Mouse (Mus musculus) cerebellum, adult 2 months (tissue): ENCODE measurements at regions not wholly inside any gene's neighbourhood (a gene's known extent, or its start where the extent isn't known, plus 50 kb on each side); places are given as distances from the start of the nearest gene placed in this dataset.

Source experiments
- DNase-seq, 2 experiments: peaks; one replicate each; pipeline ENCODE4 v3.0.0; 2021
- H3K27ac ChIP-seq: fragments of 200-500 bp; 2 replicates; pipeline ENCODE4 v1.5.1; 2012; ENCODE audit warnings: low read length, control low read depth, inconsistent platforms; ENCODE audit not compliant: insufficient read depth
- H3K27me3 ChIP-seq: fragments of 200-500 bp; 2 replicates; pipeline ENCODE4 v1.6.1; 2012; ENCODE audit warnings: inconsistent platforms, mild to moderate bottlenecking, low read length, moderate library complexity; ENCODE audit not compliant: control insufficient read depth, insufficient read depth
- H3K4me1 ChIP-seq: fragments of 200-500 bp; 2 replicates; pipeline ENCODE4 v1.6.1; 2011; ENCODE audit warnings: low read length; ENCODE audit not compliant: control insufficient read depth, insufficient read depth
- H3K4me3 ChIP-seq: fragments of 200-500 bp; replicated peaks from 2 replicates; pipeline ENCODE3; 2011; ENCODE audit warnings: mild to moderate bottlenecking, low read depth, low read length, control low read depth; ENCODE audit not compliant: insufficient read depth
- CTCF ChIP-seq: fragments of 200-500 bp; IDR thresholded peaks from 2 replicates; pipeline ENCODE4 v1.5.1; 2011; ENCODE audit warnings: low read depth, mild to moderate bottlenecking, control low read depth, low read length, moderate library complexity, borderline replicate concordance; ENCODE audit not compliant: insufficient read depth
- POLR2A ChIP-seq: fragments of 200-500 bp; IDR thresholded peaks from 2 replicates; pipeline ENCODE4 v1.6.1; 2011; ENCODE audit warnings: low read length, control low read depth, borderline replicate concordance; ENCODE audit not compliant: insufficient read depth
- WGBS: fragments of 180-500 bp; shearing (Covaris S2); methylation state at CpG from one replicate; pipeline ENCODE4 v1.1.7; 2018; 5-methylcytosine and 5-hydroxymethylcytosine counted together

DNA sequence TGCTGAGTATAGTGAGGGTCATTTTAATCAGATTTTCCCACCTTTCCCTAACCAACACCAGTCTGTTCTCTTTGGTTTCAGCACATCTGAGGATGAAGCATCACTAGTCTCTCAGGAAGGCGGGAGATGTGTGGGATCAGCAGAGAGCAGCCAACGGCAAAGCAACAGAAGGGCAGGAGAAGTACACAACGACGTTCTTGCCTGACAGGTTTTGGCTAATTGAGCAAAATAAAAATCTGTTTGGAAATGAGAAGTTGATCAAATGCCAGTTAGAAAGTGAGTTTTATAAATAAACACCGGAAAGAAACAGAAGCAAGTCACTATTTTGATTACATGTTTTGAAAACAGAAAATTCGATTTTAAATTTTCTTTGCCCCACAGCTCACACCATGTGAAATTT is 161.4 kb upstream of the Hs3st3a1 start:
- no peaks in the 10 kb centered on the region; the same call in 1 of the 2 replicates for H3K27me3 ChIP-seq
- no peak overlapping the region for H3K27ac ChIP-seq
- no peak for TF ChIP-seq POLR2A
- no peak for TF ChIP-seq CTCF
- 54% methylated on average over 6 of the region's 6 CpGs for WGBS
- no peaks in the 10 kb centered on the region for H3K4me1 ChIP-seq
- DNase-seq: no peak
- no peak overlapping the region for H3K4me3 ChIP-seq

DNA sequence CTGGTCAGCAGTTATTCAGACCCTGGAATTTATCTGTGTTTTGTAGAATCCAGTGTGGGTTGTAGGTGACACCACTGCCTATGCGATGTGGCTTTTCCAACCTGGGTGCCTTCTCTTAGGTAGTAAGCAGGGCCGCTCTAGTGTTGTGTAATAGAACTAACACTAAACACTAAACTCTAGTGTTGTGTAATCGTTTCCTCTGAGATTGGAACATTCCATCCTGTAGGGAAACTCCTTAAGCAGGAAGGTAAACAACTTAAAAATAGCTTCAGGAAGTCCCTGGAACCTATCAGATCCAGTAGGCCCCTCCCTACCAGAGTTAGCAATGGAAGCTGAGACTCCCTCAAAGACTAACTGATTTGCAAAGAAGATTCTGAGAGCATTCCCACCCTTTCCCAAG is 161.9 kb upstream of the Hs3st3a1 start:
- DNase-seq: no peak
- WGBS: 91% methylated on average over 3 of the region's 3 CpGs
- no peak overlapping the region for H3K4me3 ChIP-seq
- no peak overlapping the region for H3K27ac ChIP-seq
- no peaks in the 10 kb centered on the region for H3K4me1 ChIP-seq
- TF ChIP-seq POLR2A: no peak
- TF ChIP-seq CTCF: no peak
- H3K27me3 ChIP-seq: no peaks in the 10 kb centered on the region; the same call in 1 of the 2 replicates

DNA sequence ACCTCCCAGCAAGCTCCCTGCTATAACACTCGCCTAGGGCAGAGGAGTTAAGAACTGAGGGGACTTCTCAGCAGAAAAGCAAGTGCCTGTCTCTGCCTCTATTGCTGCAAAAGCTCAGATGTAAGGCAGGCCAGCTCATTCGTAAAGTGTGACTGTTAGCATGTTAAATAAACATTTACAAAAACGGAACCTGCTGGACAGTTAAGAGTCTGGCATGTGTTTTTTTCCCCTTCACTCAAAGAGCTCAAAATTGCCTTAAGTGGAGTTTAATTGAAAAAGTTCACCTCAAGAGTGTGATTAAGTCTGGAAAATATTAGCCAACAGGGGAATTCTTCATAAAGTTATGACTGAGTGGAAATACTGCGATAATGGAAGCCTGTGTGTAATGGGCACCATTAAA is 167.0 kb upstream of the Hs3st3a1 start:
- Histone ChIP-seq H3K27me3 (no peaks in the 10 kb centered on the region; the same call in 1 of the 2 replicates), H3K27ac (no peak overlapping the region), H3K4me1 (no peaks in the 10 kb centered on the region), H3K4me3 (no peak overlapping the region)
- no peak for TF ChIP-seq POLR2A
- TF ChIP-seq CTCF: no peak
- 55% methylated on average over 4 of the region's 4 CpGs for WGBS
- no peak for DNase-seq

DNA sequence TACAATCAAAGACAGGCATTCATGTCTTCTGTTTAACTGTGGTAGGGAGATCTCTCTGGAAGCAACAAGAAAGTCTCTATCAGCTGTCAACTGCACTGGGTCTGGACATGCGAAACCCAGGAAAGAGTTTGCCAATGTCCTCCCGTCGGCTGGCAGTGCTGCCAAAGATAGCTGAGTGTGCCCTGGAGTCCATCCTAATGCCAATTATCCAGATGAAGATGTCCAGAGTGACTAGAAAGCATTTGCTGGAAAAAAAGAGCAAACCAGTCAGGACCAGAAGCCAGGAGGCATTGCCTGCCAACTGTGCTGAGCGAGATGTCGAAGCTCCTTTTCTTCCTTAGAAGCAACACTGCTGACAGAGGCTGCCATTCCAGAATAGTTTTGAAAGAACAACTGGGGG is 167.6 kb upstream of the Hs3st3a1 start:
- Histone ChIP-seq H3K27ac (no peak overlapping the region), H3K4me3 (no peak overlapping the region), H3K27me3 (no peaks in the 10 kb centered on the region; the same call in 1 of the 2 replicates), H3K4me1 (no peaks in the 10 kb centered on the region)
- TF ChIP-seq CTCF: no peak
- no peak for TF ChIP-seq POLR2A
- DNase-seq: peak; percentile 9 to 38
- WGBS: 5% methylated on average over 5 of the region's 5 CpGs

DNA sequence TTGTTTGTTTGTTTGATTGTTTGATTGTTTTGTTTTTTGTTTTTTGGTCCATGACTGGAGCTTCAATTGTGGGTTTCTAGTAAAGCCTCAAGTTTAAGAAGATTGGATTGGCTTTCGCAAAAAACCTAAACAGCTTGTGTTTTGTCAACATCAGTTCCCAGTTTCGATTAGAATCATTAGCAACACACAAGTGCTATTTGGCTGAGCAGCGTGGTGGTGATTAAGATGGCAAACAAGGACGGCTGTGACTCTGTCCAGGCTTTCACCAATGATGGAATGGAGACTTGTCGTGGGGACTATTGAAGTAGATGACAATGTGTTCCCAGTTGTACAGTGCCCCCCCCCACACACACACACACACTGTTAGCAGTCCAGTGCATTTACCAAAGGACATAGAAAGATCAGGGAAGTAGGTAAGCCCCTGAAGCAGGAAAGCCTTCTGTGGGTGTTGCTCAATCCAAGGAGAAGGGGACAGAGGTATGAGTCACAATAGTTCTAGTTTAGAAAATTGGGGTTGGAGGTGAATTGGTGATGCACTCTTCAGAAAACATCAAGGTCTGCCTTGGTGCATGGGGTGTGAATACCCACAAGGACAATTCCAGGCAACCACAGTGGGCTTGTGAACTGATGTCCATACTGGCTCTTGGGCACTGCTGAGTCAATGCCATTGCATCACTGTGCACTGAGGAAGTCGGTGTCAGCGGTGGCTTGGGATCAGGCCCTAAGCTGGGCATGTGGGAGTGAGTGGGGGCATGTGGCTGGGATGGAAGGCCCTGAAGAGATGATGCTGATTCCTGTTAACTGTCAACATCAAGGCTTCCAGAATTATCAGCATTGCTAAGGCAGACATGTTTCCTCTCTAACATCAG is 174.5 kb upstream of the Cox10 start:
- H3K4me1 ChIP-seq: no peaks in the 10 kb centered on the region
- no peak for TF ChIP-seq CTCF
- WGBS: 88% methylated on average over 7 of the region's 7 CpGs

DNA sequence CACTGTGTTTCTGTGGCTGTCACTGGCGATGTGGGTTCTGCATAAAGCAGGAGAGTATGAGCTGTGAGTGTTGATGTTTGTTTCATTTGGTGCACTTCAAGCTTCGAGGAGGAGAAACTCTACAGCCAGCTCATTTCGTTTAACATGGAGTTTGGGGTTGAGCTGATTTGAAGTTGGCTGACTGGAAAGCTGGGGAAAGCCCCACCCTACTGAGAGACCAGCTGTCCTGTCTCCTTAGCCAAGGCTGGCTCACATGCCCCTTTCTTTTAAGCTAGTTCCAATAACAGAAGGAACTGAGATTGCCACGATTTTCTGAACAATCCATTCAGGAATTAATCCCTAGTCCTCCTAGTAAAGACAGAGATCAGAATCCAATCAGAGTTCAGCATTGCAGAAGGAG is 157.6 kb upstream of the Cox10 start:
- Histone ChIP-seq H3K27me3 (no peaks in the 10 kb centered on the region), H3K27ac (no peak overlapping the region), H3K4me1 (no peaks in the 10 kb centered on the region; the same call in 1 of the 2 replicates), H3K4me3 (no peak overlapping the region)
- DNase-seq: no peak
- no peak for TF ChIP-seq CTCF
- TF ChIP-seq POLR2A: no peak
- 12% methylated on average over 4 of the region's 4 CpGs for WGBS

More for the DNA sequence above, 174.5 kb upstream of the Cox10 start:
- Histone ChIP-seq H3K27me3 (no peaks in the 10 kb centered on the region; the same call in 1 of the 2 replicates), H3K4me3 (no peak overlapping the region), H3K27ac (no peak overlapping the region)
- DNase-seq: no peak

DNA sequence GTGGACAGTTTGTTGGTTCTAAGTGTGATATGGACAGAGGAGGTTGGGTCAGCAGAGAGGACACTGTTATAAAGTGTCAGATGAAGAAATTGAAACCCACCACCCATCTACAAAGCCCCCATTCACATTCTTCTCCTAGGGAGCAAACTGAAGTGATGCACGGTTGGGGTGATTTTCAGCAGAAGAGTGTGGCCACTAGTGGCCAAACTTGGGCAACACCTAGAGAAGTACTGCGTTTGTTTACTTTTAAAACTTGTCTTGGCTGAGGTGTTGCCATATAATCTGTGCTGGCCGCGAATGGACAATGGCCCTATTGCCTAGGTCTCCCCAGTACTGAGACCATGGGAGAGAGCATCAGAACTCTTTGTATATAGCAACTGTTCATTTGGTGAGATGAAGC is 150.8 kb upstream of the Cox10 start:
- Histone ChIP-seq H3K4me1 (no peaks in the 10 kb centered on the region), H3K27ac (no peak overlapping the region), H3K27me3 (no peaks in the 10 kb centered on the region), H3K4me3 (no peak overlapping the region)
- 73% methylated on average over 4 of the region's 4 CpGs for WGBS
- TF ChIP-seq CTCF (no peak), POLR2A (no peak)
- DNase-seq: no peak

DNA sequence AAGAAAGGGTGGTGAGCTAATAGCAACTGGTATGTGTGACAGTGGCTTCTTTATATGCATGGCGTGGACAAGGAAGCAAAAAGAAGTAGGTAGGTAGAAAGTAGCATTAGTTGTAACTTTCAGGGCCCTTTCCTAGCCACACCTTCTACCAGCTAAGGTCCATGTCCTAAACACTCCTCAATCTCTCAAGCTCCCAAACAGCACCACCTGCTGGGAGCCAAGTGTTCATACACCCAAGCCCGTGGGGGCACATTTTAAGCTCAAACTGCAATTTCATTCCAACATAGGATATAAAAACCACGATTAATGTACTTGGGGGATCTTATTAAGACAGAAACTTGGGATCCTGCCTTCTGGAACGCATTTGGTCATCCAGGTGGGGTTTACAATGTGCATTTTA is 141.6 kb upstream of the Cox10 start:
- Histone ChIP-seq H3K4me1 (no peaks in the 10 kb centered on the region), H3K27ac (no peak overlapping the region), H3K27me3 (no peaks in the 10 kb centered on the region), H3K4me3 (no peak overlapping the region)
- DNase-seq: no peak
- WGBS: 93% methylated on average over 4 of the region's 4 CpGs
- TF ChIP-seq POLR2A (no peak), CTCF (no peak)
